Mouse (Mus musculus): ENCODE results near the gene Actl11.

DNA sequence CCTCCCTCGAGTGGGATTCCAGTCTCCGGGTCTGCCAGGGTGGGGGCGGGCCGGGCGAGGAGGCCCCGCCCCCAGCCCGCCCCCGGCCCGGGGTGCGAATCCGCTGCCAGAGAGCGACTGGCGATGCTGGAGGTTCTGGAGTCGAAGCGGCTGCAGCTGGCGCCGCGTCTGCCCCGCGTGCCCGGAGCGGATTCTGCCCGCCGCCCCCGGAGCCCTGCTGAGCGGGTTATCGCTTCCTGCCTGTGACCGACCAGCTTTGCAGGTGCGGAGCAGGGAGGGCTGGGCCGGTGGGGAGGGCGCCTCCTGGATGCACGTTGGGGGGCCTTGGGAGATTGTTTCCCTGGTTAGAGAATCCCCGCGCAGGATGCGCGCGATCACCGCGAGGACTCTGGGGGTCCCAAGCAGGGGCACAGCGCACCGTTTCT is 7.5 kb downstream of the Actl11 start:
- TF ChIP-seq CTCF (IDR thresholded peaks at IDR 0.05; ENCODE audit: insufficient read depth, low read length) (no peak), POLR2A (IDR thresholded peaks at IDR 0.05; ENCODE audit: borderline replicate concordance, extremely low read depth, low read depth, low read length) (no peak)

Measured in lung, adult 2 months (tissue).